Mouse (Mus musculus) c-Kit-positive CD71-positive TER-119-negative erythroid progenitor cells, embryonic 14.5 days (primary cell): ENCODE data around the gene Lrrc47.

Source experiments
- DNase-seq: peaks from one replicate; pipeline ENCODE4 v3.0.0-alpha.2; 2013; ENCODE audit warnings: low read depth

The Lrrc47 gene

GRCm38 (mm10) chr4:154011646-154012089, at the start of gene Lrrc47:
Gene Lrrc47, plus strand, starts transcription at chr4:154011731.
- peak; percentile 66 for DNase-seq

DNA sequence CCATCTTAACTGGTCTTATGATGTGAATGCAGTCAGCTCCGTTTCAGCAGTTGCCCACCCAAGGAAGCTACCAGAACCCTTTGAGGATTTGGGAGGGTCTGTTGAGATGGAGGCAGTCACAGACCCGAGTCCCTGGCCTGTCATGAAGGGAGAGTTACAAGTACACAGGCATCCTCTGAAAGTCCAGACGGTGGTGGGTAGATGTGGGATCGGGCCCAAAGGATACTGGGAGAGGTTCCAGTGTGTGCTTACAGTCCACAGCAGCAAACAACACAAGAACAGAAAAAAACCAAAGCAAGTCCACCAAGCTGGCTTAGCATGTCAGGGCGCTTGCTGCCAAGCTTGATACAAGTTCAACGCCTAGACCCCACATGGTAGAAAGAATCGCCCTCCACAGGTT, 48.9 kb upstream of the Lrrc47 start:
- DNase-seq: no peak

GRCm38 (mm10) chr4:153966651-153967050, 44.9 kb upstream of the Lrrc47 start:
- DNase-seq: no peak

- DNase-seq: no peak
These were observed 44.0 kb upstream of the Lrrc47 start for GRCm38 (mm10) chr4:153967556-153967955.

GRCm38 (mm10) chr4:153968063-153968462, 43.5 kb upstream of the Lrrc47 start:
- no peak for DNase-seq

GRCm38 (mm10) chr4:153974431-153975291, 36.9 kb upstream of the Lrrc47 start, which contains the start of the genes Dffb and Cep104:
Gene Dffb, minus strand, starts transcription at chr4:153975126.
Gene Cep104, plus strand, starts transcription at chr4:153975194.
- peak; percentile 85 for DNase-seq

GRCm38 (mm10) chr4:153975292-153975662, 36.3 kb upstream of the Lrrc47 start:
- DNase-seq: no peak

DNA sequence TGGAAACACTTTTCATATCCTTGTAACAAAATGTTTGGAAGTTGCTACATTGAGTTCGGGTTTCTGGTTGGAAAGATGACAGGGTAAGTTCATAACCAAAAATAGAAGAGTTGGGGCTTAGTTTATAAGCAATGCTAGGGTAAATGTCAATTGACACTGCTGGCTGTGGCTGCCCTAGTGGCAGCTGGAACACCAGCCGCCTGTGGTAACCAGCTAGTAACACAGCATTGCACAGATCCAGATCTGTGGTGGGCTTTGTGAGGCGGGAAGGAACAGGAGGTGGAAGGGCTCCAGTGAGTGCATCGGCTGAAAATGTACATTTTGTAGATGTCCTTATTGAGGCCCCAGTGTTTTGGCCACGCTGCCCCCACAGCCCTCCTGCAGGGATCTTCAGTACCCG, 35.8 kb upstream of the Lrrc47 start:
- no peak for DNase-seq

DNA sequence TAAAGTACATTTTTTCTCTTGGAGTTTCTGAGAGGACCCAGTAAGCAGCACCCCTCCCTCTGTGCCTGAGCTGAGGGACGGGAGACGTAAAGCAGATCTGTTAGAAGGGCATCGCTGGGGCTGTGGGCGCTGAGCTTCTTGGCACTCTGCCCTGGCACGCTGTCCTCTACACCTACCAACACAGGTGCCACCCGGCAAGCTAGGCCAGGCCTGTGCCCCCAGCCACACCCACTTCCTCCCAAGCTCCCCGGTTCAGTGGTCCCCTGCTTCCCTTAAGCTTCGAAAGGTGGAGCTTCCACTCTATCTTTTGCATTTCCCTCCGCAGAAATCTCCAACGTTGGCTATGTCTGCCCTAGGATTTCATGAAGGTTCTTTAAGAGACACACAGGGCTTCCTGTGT, 32.3 kb upstream of the Lrrc47 start:
- DNase-seq: no peak

DNA sequence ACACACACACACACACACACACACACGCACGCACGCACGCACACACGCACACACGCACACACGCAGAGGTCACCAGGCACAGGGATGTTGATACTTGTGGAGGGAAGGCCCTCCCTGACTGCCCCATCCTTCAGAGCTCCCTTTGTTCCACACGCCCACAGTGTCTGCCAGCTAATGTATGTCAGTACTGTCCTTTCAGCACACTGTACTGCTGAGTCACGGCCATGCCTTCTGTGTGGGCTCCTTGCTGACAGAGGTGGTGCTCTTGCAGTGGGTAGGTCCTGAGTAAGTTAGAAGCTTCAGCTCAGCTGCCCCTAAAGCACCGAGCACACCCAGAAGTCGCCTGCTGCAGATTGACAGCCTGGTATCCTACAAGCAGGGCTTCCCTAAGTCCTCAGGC, 31.1 kb upstream of the Lrrc47 start:
- no peak for DNase-seq

DNA sequence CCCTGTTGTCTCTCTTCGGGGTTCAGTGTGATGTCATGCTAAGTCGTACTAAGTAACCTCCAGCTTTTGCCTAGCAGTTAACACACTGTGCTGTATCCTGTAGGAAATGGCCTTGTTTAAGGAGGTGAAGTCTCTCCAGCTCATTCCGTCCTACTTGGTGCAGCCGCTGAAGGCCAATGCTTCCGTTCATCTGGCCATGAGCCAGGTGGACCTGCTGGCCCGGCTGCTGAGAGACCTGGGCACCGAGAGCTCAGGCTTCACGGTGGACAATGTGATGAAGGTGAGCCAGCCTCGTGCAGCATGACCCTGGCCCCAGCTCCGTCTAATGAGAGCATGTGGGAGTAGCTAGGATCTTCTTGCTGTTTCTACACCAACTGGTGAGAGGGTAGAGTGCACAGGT, 18.8 kb upstream of the Lrrc47 start:
- DNase-seq: no peak

GRCm38 (mm10) chr4:153993505-153993904, 18.0 kb upstream of the Lrrc47 start:
- DNase-seq: no peak

DNA sequence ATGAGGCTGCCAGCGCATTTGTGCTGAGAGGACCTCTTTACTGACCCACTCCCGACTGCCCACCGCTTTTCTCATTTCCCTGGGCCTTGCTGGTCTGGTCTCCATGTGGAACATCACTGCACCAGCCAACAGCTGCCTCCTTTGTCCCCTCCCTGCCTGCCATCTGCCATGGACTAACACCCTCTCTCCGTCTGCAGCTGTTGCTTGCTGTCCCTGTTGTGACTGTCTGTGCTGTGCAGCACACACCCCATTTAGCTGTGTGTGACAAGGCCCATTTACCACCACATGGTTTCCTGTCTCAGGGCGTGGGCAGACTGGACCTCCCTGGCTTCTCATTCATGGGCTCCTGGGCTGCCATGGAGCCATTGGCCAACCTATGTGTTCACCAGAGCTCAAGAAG, 6.0 kb upstream of the Lrrc47 start:
- no peak for DNase-seq

DNA sequence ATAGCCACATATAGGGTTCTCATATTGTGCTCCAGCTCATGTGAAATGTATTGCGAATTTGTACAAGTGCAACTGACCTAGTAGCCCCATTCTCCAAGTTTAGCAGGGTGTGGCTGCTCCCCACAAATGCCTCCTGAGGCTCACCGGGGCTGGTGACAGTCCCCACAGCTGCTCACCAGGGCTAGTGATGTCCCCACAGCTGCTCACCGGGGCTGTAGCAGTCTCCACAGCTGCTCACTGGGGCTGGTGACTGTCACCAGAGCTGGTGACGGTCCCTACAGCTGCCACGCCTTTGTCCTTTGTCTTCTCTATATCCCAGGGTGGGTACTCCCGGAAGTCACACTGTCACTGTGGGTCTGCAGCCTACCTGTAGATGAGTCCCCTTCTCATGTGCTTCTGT, 5.3 kb upstream of the Lrrc47 start:
- DNase-seq: no peak

GRCm38 (mm10) chr4:154007759-154008158, 3.8 kb upstream of the Lrrc47 start:
- DNase-seq: no peak

- DNase-seq: no peak
These were observed 455 bp upstream of the Lrrc47 start for GRCm38 (mm10) chr4:154010907-154011645.

GRCm38 (mm10) chr4:154012132-154012882, 776 bp downstream of the Lrrc47 start:
- DNase-seq: peak; percentile 33

GRCm38 (mm10) chr4:154015476-154015875, 3.9 kb downstream of the Lrrc47 start:
- DNase-seq: no peak

- peak; percentile 38 for DNase-seq
These were observed 8.0 kb downstream of the Lrrc47 start for GRCm38 (mm10) chr4:154019571-154019970.

- no peak for DNase-seq
These were observed 9.9 kb downstream of the Lrrc47 start for GRCm38 (mm10) chr4:154021432-154021831.

DNA sequence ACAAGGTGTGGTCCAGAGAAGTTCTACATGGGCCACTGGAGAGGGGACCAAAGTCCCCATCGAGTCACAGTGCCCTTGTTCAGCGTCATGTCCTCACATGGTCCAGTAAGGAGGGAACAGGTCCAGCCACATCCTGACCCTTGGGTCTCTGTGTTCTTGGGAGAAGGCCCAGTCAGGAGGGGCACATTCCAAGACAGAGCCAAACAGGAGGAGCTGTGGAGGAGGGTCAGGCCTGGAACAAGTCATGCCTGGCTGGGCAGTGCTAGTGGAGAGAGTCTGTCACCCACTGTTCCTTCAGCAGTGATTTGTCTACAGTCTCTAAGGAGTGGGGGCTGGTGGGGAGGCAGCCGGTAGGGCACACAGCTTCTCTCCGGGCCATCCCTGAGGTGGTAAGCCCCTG, 10.9 kb downstream of the Lrrc47 start:
- DNase-seq: no peak

GRCm38 (mm10) chr4:154022844-154023243, 11.3 kb downstream of the Lrrc47 start:
- no peak for DNase-seq
